Mouse (Mus musculus) embryonic fibroblast, embryonic 13.5 days (primary cell): Measurements from ENCODE around the gene Cables2.
A peak's percentile ranks its signal among the peaks of the same experiment; 100 is the strongest.

ENCODE experiments used
- CTCF ChIP-seq: IDR thresholded peaks from 2 replicates; pipeline ENCODE4 v1.5.1; 2011; ENCODE audit warnings: mild to moderate bottlenecking, control low read depth, low read length, moderate library complexity, borderline replicate concordance; ENCODE audit not compliant: insufficient read depth
- POLR2A ChIP-seq: IDR thresholded peaks from 2 replicates; pipeline ENCODE4 v1.6.1; 2011; ENCODE audit warnings: low read depth, mild to moderate bottlenecking, control low read depth, low read length, moderate library complexity

DNA sequence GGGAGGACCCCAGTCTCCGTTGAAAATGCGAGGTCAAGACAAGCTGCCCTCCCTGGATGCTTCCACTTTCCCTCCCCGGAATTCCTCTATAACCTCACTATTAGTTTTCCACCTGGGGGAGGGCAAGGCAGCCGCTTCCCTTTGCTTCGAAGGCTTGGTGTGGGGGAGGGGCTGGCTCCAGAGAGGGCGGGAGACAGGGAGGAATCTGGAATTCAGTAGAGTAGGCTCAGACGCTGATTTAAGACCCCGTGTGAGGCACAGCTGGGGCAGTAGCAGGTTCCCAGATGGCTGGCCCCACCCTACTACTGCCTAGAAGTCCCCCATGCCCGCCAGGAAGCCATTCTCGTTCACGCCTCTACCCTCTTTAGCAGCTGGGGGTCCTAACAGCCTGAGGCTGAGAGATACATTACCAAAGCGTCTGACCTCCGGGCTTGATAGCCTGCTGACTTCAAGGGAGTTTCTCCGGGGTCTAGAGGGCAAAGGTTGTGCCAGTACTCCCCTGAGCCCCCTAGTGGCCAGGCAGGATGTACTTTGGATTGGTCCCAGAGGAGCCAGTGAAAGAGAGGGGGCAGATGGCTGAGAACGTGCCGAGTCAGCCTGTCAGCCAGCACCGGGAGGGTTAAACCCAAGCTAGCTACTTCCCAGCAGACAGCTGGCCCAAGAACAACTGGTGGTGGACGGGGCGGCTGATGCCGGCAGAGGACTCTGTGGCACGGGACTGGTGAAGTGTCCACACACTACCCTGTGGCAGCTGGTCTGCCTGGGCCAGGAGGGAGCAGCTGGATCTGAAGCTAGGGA is 45.8 kb downstream of the Cables2 start:
- no peak; the same call in 1 of the 2 replicates for TF ChIP-seq POLR2A
- peak; percentile 42; the same call in 1 of the 2 replicates for TF ChIP-seq CTCF
